Mouse (Mus musculus) erythroid progenitor cell, adult 5-6 weeks (primary cell): ENCODE measurements around the gene Tspyl2. TPM values are rescaled to one million over a fixed set of nuclear protein-coding genes. Genes with fewer than 3 reads are reported as not detected.
"Not testable (repeated sequence)": the region's sequence is repeated elsewhere in the genome, so short reads cannot be mapped to it uniquely, and the experiment has no call there.

Source experiments
- ATAC-seq: replicated peaks from 2 replicates; pipeline ENCODE4 v1.8.0; 2016; ENCODE audit warnings: moderate number of reproducible peaks, mild to moderate bottlenecking, moderate TSS enrichment, inconsistent platforms; ENCODE audit not compliant: poor library complexity, low FRiP score, severe bottlenecking
- total RNA-seq, 2 experiments: library from RNA; stranded (forward) in 1 of 2; stranded (reverse) in 1 of 2; fragments of 150-400 nt in 1 of 2; fragments of 186-747, 209-891 nt in 1 of 2; gene quantifications; 2 replicates each; pipeline versions ENCODE4 v1.2.3 to v1.2.4; 2015 to 2017; ENCODE audit warnings: low replicate concordance in 2 of 2

The Tspyl2 gene
- total RNA-seq, 2 experiments from 2014 or later, result 0.84 to 2.0 TPM

- no peak for ATAC-seq
These were observed 36.0 kb downstream of the Tspyl2 start for GRCm38 (mm10) chrX:152306224-152306623.

DNA sequence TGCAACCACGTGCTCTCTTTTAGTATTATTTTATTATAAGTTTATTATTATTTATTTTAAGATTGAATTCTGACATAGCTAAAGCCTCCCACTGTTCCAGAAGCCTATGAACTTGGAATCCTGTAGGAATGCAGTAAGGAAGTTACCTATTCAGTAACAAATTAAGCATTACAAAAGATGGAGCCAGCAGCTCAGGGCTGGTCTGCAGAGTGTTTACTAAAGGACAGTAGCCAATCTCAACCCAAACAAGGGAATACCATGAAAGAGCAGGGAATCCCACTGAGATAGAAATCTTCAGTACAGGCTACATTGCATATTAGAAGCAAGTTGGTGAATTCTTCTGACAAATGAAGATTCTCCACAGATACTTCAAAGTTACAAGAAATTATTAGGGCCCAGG is 55.2 kb downstream of the Tspyl2 start:
- ATAC-seq, result not testable (repeated sequence)

Other genes with a start within 250 kb of the Tspyl2 start
- 2.1 TPM in 1 of 2 replicates, not detected in the other for gene Iqsec2, start 198.2 kb downstream of the Tspyl2 start, total RNA-seq (2015; ENCODE audit: low replicate concordance)
- under 0.01 TPM in 1 of 2 replicates, not detected in the other for gene Iqsec2, start 198.2 kb downstream of the Tspyl2 start, total RNA-seq (2017; ENCODE audit: low replicate concordance)
- gene Kdm5c, start 109.4 kb downstream of the Tspyl2 start, total RNA-seq (2015; ENCODE audit: low replicate concordance), result 32.3 and 35.7 TPM in 2 replicates
- 51.4 and 66.9 TPM in 2 replicates for gene Kdm5c, start 109.4 kb downstream of the Tspyl2 start, total RNA-seq (2017; ENCODE audit: low replicate concordance)
- 15.1 and 24.3 TPM in 2 replicates for gene Kantr, start 14.9 kb downstream of the Tspyl2 start, total RNA-seq (2015; ENCODE audit: low replicate concordance)
- gene Kantr, start 14.9 kb downstream of the Tspyl2 start, total RNA-seq (2017; ENCODE audit: low replicate concordance), result 2.8 and 3.8 TPM in 2 replicates
- not detected in 2 replicates for gene Gpr173, start 26.3 kb upstream of the Tspyl2 start, total RNA-seq (2015; ENCODE audit: low replicate concordance)
- not detected in 2 replicates for gene Gpr173, start 26.3 kb upstream of the Tspyl2 start, total RNA-seq (2017; ENCODE audit: low replicate concordance)
- gene Cldn34a, start 220.9 kb upstream of the Tspyl2 start, total RNA-seq (2015; ENCODE audit: low replicate concordance), result not detected in 2 replicates
- gene Cldn34a, start 220.9 kb upstream of the Tspyl2 start, total RNA-seq (2017; ENCODE audit: low replicate concordance), result not detected in 2 replicates